Mouse (Mus musculus): ENCODE results near the gene Stard3.
"Not testable (repeated sequence)": the region's sequence is repeated elsewhere in the genome, so short reads cannot be mapped to it uniquely, and the experiment has no call there.

Stard3 gene

GRCm38 (mm10) chr11:98376756-98377155, 18.6 kb downstream of the Stard3 start:
- DNase-seq = peak in 1 of 2 experiments; percentile 16

DNA sequence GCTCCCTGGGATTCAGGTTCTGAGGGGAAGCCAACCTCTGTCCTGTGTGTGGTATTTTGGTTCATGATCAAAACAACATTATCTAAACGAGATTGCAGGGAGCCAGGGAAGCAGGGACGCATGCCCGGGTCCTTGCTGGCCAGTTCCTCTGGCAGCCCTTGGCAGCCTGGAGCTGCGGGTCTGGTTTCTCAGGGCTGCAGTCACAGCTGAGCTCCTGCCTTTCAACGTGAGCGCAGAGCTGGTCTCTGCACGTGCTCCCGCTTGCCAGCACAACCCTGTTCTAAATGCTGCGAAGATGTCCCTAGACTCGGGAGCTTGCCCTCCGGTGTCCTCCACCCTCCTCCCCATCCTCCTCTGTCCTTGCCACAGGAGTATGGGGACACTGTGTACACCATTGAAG, 19.6 kb downstream of the Stard3 start:
- DNase-seq = peak in 1 of 2 experiments; percentile 16

DNA sequence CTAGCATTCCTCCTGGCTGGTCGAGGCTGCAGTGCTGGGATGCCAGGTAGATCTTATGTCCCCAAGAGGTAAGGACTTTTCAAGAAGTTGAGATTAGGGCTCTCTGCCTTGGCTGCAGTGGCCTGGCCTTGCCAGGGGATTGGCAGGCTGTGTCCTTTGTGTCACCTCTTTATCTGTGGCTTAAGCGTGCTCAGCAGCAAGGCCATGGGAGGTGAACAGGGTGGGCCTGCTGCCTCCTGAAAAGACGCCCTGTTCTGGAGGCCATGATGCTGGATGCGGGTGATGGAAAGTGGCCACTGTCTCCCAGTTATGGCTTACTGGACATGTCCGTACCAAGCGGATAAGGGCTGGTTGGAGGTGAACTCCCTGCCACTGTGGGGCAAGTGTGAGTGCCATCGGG, 21.2 kb downstream of the Stard3 start:
- no peak for DNase-seq

DNA sequence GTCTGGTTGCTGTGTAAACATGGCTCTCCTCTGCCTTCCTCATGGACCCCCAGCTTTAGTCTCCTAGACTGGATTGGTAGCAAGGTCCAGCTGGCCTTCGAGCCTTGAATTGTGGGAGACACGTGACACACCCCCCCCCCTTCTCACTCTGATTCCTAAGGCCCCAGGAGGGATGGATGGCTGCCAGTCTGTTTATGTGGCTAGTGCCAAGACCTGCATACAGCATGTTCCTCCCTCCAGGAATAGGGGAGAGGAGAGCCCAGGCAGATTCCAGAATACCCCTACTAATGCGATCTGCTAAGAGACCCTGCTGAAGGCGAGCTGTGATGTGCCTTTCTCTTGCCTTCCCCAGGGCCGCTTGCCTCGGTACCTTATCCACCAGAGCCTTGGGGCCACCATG, 21.9 kb downstream of the Stard3 start:
- peak; percentile 96 for DNase-seq

- peak in 1 of 2 experiments; percentile 39 for DNase-seq
Observed at GRCm38 (mm10) chr11:98381651-98382050, 23.5 kb downstream of the Stard3 start.

DNA sequence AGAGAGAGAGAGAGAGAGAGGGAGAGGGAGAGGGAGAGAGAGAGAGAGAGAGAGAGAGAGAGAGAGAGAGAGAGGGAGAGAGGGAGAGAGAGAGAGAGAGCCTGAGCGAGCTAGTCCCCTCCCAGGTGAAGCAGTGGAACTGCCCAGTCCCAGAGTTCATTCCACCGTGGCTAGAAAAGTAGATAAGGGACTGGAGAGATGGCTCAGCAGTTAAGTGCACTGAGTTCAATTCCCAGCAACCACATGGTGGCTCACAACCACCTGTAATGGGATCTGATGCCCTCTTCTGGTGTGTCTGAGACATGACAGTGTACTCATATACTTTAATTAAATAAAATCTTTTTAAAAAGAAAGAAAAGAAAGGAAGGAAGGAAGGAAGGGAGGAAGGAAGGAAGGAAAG, 24.2 kb downstream of the Stard3 start:
- DNase-seq = not testable (repeated sequence)

- peak; percentile 56 to 66 for DNase-seq
Observed at GRCm38 (mm10) chr11:98383261-98384030, 25.3 kb downstream of the Stard3 start, which contains the start of gene Tcap. Tcap (plus strand) TSS chr11:98383811.

DNA sequence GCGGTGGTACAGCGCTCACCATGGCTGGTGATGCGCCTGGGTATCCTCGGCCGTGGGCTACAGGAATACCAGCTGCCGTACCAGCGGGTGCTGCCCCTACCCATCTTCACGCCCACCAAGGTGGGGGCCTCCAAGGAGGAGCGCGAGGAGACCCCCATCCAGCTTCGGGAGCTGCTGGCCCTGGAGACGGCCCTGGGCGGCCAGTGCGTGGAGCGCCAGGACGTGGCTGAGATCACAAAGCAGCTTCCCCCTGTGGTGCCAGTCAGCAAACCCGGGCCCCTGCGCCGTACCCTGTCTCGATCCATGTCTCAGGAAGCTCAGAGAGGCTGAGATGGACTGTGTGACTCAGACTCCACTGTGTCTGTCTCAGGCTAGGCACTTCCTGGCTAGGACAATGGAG, 26.0 kb downstream of the Stard3 start:
- DNase-seq = peak; percentile 39 to 53

DNA sequence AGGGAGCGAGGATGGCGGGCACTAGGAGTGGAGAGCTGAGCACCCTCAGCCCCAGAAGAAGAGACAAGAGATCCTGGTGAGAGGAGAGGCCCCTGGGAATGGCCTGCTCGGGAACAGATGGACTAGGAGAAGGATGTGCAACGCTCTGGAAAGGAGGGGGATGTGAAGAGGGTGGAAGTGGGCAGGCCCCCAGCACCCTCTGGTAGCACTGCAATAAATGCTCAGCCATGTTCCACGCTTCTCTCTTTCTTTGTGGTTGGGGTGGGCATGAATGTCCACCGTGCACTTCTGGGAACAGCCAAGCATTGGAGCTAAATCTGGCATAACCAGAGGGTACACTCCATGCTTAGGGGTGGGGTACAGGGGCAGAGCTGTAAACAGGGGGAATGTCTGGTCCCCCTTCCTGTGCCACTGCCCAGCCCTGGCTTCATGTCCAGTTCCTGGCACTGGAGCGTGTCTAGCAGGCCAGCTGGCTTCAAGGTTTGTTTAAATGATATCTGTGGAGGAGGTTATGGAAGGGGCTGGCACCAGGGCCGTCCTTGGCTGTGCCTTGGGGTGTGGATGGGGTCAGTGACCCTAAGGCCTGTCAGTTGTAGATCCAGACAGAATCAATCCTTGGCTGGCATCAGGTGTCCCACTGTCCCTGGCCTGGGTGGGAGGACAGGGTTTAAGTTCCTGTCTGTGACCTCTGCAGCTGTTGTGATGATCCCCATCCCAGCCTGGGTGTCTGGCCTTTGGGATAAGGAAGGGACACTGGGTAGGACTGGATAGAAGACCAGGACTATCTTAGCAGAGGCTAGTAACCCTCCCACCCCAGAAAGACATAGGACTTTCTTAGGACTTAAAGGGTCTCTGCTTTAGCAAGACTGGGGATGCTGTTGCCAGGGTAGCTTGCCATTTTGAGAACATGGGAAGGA, 26.8 kb downstream of the Stard3 start:
- DNase-seq = peak; percentile 82

- DNase-seq = no peak
Observed at GRCm38 (mm10) chr11:98385638-98386585, 27.7 kb downstream of the Stard3 start, which contains the start of gene Pnmt. Pnmt (plus strand) TSS chr11:98386450.

DNA sequence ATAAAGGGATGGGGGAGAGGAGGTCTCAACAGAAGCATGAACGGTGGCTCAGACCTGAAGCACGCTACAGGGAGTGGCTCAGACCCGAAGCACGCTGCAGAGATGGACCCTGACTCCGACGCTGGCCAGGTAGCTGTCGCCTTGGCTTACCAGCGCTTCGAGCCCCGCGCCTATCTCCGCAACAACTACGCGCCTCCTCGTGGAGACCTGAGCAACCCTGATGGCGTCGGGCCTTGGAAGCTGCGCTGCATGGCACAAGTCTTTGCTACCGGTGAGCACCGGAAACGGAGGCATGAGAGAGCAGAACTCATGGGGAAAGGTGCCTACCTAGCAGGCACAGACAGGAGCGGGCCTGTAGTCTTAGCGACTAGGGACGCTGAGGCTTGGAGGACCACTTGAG, 28.4 kb downstream of the Stard3 start:
- DNase-seq = peak in 1 of 2 experiments; percentile 40

DNA sequence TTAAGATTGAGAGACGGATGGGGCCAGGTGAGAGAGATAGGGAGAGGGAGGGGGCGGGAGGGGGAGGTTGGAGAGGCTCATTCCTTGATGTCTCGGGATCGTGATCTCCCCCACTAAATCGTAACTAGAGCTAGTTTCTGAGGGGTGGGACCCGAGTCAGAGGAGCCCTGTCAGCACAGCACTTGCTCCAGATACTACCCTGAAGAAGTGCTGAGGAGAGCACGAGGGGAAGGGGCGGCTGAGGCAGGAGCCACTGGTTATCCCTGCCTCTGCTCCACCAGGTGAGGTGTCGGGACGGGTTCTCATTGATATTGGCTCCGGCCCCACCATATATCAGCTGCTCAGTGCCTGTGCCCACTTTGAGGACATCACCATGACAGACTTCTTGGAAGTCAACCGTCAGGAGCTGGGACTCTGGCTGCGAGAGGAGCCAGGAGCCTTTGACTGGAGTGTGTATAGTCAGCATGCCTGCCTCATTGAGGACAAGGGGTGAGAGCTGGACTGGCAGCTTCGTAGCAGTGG, 28.9 kb downstream of the Stard3 start:
- DNase-seq = no peak

GRCm38 (mm10) chr11:98388282-98388681, 30.1 kb downstream of the Stard3 start:
- peak in 1 of 2 experiments; percentile 10 for DNase-seq

DNA sequence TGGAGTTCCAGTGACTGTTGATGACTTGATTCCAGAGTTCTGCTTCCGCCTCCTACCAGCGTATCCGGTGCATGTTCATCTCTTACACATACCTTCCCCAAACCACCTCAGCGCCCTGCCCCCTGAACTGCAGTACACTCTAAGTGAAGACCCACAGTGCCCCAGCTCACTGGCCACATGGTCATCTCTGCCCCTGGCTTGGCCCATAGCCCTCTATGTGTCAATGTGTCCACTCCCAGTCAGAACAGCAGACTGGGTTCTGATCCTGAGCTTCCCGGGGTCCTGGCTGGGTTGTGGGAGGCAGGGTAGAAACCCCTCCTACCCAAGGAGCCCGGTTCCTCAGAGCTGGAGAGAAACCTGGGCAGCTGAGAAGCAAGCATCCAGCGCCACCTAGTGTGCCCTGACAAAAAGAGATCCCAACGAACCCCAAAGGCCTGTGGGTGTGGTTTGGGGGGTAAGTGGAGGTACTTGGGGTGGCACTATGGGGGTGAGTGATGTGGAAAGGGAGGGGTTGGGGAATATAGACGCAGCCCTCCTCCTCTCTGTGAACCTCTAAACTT, 31.1 kb downstream of the Stard3 start:
- DNase-seq = peak; percentile 79 to 83

GRCm38 (mm10) chr11:98390141-98390540, 32.0 kb downstream of the Stard3 start:
- peak in 1 of 2 experiments; percentile 8 for DNase-seq

DNA sequence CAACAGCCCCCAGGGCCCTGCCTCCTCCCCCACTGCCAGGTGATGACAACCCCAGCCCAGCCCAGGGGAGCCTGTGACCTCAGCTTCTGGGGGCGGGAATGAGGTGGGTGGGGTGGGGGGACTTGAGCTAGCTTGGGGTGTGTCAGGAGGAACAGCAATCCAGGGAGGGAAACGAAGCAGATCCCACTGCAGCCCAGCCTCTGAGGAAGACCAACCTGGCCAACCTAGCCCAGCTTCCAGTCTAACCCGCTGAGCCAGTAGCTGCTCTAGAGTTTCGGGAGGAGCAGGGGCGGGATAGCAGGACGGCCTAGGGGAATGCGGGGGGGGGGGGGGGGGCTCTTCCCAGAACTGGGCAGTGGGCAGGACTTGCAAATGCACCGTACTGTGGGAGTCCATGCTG, 33.9 kb downstream of the Stard3 start:
- DNase-seq = no peak

- no peak for DNase-seq
Observed at GRCm38 (mm10) chr11:98392645-98393044, 34.5 kb downstream of the Stard3 start.

GRCm38 (mm10) chr11:98393317-98393716, 35.1 kb downstream of the Stard3 start:
- peak; percentile 28 to 31 for DNase-seq

DNA sequence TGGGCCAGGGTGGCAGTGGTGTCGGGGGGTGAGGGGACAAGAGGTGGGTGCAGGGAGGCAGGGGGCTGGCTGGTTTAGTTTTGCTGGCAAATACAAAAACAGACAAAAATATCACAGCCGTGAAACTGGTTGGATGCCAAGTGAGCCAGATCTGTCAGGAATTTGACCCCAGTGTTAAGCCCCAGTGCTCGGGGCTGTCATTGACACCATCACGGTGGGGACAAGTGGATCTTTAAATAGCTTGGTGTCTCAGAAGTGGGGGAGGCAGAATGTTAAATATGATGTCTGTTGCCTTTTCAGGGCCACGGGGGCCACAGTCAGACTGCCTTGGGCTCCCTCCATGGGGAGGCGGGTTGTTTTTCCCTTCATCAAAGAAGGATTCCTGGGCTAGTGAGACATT, 36.1 kb downstream of the Stard3 start:
- peak; percentile 31 to 33 for DNase-seq

DNA sequence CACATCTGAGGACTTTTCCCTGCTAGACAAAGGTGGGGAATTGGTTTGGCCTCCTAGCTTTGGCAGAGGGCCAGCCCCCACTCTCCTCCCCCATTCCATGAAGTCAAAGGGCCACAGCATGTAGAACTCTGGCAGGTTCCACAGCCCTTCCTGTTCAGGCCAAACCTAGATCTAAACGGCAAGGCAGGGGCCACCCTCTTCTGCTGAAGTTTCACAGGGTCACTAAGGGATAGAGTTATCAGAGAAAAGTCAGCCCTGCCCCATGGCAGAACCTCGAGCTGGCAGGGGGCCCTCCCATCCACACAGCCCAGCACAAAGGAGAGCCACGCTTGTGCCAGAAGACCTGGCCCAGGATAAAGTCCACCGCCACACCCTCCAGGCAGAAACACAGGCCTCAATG, 36.9 kb downstream of the Stard3 start:
- DNase-seq = peak in 1 of 2 experiments; percentile 27

GRCm38 (mm10) chr11:98397946-98398345, 39.8 kb downstream of the Stard3 start:
- no peak for DNase-seq
